Mouse (Mus musculus) thymus, postnatal 10 days (tissue): ENCODE data around the gene Fgf2.

Experiments used
- DNase-seq, 2 experiments: peaks; one replicate each; pipeline ENCODE4 v3.0.0; 2021; ENCODE audit warnings: low spot score in 2 of 2

The Fgf2 gene

GRCm38 (mm10) chr3:37348221-37349165 is at the start of gene Fgf2:
Gene Fgf2, plus strand, starts transcription at chr3:37348346.
- DNase-seq, result peak in 1 of 2 experiments; percentile 7

GRCm38 (mm10) chr3:37299470-37299869 is 48.7 kb upstream of the Fgf2 start:
- DNase-seq, result no peak

GRCm38 (mm10) chr3:37302685-37303084 is 45.5 kb upstream of the Fgf2 start:
- DNase-seq, result peak; percentile 25 to 65

GRCm38 (mm10) chr3:37303392-37304139 is 44.6 kb upstream of the Fgf2 start:
- DNase-seq, result no peak

DNA sequence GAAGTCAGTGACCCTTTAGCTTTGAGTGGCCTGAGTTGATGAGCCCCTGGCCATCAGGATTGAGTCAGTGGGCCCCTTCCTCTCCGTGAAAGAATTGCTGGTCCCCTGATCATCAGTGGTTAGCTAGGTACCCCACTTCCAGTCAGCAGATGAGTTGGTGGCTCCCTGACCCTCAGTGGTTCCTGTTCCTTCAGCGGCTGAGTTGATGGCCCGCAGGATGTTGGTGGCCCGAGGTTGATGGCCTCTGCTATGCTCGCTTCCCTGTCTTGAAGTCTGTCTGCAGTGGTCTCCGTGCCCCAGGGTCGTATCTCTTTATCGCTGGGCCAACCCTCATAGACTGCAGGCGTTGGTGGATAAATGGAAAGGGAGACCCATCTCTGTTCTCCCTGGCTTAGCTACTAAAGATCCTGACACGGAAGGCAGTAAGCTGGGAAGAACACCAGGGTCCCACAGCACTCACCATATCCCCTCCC is 36.2 kb upstream of the Fgf2 start:
- DNase-seq, result no peak

DNA sequence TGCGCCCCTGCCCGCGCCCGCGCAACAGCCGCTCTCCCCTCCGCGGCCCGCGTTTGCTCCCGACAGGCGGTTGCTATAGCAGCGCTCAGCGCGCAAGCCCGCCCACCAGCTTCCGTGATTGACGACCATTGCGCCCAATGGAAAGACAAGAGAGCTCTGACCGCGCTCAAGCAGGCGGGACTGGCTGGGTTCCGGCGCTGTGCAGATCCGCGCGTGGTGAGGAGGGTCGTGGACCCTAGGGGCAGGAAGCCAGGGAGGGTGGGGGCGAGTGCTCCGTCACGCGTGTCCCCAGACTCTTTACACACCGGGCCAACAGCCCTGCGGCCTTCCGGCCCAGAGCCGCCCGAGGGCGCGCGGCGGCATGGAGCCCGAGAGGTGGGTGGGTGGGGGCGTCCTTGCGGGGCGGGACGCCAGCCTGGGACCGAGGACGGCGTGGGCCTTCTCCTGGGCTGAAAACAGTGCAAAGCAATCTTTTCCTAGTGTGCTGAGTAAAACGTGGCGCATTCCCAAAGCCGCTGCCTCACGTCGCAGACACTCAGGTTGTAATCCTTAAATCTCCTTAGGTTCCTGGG is 35.7 kb upstream of the Fgf2 start, which contains the start of the genes Bbs12 and Cetn4:
Gene Bbs12, plus strand, starts transcription at position 185 of the 572 bp plus-strand sequence.
Gene Cetn4, minus strand, starts transcription at position 339 of the 572 bp plus-strand sequence.
- DNase-seq, result peak; percentile 94 to 99

DNA sequence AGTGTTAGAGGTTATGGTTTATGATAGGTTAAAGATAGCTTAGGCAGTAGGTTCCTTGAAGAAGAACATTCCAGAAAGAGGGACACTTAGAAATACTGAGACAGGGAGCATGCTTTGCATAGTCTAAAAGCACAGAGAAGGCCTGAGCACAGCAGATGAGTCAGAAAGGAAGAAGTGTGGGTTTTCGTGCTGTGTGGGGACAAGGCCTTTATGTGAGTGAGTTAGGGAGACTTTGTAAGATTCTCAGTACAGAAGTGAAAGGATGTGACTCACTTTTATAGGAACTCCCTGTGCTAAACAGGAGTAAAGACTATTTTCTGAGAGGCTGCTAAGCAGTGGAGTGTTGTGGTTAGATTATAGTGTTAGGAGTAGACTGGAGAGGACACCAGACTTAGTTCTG is 34.8 kb upstream of the Fgf2 start:
- no peak for DNase-seq

DNA sequence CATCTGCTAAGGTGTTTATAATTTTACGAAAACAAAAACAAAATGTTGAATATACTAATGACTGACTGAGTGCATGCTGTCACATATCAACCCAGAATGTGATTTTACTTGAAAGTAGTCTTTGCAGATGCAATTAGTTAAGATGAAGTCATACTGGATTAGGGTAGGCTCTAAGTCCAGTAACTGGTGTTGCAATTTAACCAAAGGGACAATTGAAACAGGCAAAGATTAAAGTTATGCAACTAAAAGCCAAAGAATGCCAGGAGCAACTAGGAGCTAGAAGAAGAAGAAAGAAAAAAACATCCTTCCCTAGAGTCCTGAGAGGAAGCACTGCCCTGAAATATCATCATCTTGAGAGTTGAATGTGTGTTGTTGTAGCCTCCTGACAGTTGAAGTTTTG is 31.9 kb upstream of the Fgf2 start:
- no peak for DNase-seq

- DNase-seq, result peak in 1 of 2 experiments; percentile 12
Observed at GRCm38 (mm10) chr3:37324310-37324709, 23.8 kb upstream of the Fgf2 start.

DNA sequence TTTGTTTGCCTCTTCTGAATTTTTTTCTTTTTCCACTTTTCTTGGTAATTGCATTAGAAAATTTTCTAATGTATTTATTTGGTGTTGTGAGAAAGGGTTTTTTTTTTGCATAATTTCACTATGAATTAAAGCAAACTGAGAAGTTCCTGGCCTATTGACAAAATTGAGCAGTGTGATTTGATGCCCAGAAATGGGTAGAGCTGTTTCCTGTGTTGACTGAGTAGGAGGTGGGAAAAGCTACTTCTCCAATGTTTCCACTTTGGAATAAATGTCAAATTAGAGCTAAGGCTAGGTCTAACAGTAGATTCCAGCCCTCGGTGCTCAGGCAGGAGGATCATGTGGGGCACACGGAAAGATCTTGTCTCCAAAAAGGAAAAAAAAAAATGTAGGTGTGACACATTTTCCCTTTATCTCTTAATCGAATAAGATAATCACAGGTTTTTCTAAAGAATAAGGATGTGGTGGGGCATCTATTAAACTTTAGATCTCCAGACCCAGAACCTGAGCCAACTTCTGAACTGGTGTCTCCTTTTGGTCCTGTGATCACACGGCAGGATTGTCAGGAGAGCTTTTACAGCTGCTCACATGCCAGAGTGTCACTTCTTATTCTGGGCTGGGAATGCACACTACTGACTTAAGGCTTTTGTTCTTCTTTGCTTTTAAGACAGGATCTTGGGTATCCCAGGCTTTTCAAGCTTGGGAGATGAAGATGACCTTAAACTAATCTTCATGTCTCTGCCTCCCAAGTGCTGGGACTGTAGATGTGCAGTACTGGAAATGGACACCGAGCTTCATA is 22.6 kb upstream of the Fgf2 start:
- DNase-seq, result no peak

GRCm38 (mm10) chr3:37326627-37327026 is 21.5 kb upstream of the Fgf2 start:
- DNase-seq, result no peak

GRCm38 (mm10) chr3:37328489-37328888 is 19.7 kb upstream of the Fgf2 start:
- DNase-seq, result no peak

DNA sequence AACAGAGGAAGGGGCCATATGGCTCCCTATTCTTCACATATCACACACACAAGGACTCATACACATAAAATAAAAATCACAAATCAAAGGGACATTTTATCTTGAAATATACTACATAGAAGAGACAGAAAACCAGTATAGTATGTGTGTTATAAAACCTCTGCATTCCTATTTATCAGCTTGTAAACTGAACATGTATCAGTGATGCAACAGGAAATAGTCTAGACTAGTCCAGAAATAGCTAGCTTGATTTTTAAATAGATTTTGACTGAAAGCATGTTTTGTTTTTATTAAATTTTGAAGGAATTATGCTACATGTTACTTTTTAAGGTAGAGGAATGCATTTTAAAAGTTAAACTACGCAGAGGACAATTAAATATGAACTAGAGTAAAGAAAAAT is 18.2 kb upstream of the Fgf2 start:
- no peak for DNase-seq

- DNase-seq, result no peak
Observed at GRCm38 (mm10) chr3:37331999-37332449, 16.1 kb upstream of the Fgf2 start.

DNA sequence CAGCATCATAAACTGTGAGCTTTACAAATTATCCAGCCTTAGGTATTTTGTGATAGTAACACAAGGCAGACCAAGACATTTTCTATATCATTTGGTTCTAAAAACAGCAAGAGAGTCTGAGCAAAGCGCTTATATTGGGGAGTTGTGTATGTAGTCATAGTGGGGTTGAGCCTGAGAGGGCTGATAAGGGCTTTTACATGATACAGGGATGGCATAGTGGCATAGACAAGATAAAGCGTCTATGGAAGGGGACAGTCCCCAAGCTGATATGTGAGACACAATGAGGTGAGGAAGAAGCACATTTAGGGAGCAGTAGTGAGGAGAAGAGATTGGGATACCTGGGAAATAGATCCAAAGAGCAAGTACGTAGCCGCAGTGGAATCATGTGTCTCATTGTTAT is 14.1 kb upstream of the Fgf2 start:
- no peak for DNase-seq

- DNase-seq, result peak in 1 of 2 experiments; percentile 16
Observed at GRCm38 (mm10) chr3:37341110-37341509, 7.0 kb upstream of the Fgf2 start.

GRCm38 (mm10) chr3:37342811-37343210 is 5.3 kb upstream of the Fgf2 start:
- DNase-seq, result no peak

DNA sequence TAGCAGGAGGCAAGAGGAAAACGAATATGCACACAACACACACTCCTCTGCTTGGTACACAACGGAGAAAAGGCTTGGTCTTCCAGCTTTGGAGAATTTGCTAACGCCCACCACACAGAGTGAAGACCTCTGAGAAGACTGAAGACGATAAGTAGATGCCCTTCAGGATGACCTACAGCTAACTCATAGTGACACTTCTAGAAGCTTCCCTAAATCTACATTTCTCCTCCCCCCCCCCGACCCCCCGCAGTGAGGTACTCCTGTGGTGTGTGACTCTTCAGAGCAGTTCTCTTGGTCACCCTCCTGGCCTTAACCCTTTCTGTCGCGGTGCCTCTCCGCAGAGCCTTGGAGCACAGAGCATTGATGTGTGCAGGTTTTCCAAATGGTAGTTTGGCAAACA is 475 bp upstream of the Fgf2 start:
- DNase-seq, result no peak

- DNase-seq, result no peak
Observed at GRCm38 (mm10) chr3:37349166-37349548, 1.0 kb downstream of the Fgf2 start.

DNA sequence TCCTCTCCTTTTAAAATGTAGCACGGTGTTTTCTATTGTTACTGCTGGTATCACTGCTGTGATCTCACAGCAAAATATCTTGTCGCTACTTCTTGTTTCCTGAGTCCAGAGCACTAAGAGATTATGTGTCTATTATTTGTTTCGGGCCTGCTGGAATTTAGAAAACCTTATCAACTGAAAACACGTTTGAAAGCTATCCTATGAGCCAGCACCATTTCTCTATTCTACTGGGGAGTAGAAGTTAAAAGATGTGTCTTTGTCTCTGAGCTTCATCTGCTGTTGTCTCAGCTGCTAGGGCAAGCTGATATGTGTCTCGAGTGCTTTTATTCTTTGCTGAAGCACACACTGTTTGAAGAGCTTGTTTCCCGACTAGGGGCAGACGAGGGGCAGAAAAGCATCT is 2.2 kb downstream of the Fgf2 start:
- DNase-seq, result no peak

DNA sequence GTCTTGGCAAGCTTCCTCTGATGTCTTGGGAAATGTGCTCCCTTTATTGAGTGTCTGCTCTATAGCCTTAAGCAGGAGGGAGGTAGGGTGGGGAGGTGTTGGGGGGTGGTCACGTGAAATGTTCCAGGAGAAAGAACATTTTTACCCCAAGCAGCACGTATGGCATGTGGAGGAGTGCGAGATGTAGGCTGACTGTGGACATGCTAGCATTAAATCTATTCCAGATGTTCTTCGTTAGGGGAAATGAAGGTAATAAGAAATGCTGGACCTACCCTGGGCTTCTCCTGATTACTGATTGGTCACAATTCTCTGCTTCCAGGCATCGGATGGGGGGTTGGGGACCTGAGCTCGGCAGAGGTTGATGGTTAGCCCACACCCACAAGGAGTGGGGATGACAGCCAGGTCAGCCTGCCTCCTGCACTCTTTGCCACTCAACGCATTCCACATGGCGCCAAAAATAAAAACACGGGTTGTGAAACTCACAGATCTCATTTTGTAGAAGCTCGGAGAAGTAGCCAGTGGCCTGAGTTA is 5.9 kb downstream of the Fgf2 start:
- DNase-seq, result no peak
